Mouse (Mus musculus) frontal cortex, postnatal 25 days (tissue): Measurements from ENCODE around the gene Galnt18.

Experiments
- DNase-seq, 2 experiments: peaks; one replicate each; pipeline ENCODE4 v3.0.0; 2022; ENCODE audit warnings: low spot score in 2 of 2

Gene Galnt18

DNA sequence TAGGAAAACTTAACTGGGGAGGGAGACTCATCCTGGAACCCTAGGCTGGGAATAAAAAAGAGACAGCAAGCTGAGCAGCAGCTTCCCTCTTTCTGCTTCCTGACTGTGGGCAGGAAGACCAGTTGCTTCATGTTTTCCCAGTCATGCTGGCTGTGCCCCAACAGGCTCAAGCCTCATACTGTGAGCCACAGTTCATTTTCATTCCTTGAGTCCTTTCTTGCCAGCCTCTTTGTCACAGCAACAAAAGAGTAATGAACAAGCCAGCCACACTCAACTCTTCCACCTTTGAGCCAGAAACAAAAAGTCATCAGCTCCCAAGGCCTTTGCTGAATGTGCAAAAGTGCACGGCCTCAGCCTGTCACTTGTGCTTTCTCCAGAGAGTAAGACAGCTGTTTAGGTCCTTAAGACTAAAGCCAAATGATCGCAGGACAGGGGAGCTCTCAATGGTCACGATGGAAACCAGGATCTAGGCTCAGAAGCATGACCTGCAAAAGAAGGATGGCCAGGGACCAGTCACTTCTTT lies 292.9 kb downstream of the Galnt18 start:
- no peak for DNase-seq

DNA sequence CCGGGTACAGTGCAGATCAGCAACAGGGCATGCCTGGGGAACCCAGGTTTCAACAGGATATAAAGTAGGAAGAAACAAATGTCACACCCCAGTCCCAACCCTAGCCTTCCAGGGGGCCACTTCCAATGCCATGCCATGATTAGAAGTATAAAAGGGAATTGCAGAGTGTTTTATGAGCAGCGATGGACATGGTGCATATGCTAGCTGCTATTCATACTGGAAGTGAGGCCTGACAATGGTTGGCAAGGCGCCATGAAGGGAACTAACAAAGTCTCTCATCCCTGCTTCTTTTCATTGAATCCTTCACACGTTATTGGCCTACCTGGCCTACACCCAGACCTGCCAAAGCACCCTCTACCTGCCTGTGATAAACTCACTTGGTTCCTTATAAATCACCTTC lies 295.9 kb downstream of the Galnt18 start:
- DNase-seq, result no peak

DNA sequence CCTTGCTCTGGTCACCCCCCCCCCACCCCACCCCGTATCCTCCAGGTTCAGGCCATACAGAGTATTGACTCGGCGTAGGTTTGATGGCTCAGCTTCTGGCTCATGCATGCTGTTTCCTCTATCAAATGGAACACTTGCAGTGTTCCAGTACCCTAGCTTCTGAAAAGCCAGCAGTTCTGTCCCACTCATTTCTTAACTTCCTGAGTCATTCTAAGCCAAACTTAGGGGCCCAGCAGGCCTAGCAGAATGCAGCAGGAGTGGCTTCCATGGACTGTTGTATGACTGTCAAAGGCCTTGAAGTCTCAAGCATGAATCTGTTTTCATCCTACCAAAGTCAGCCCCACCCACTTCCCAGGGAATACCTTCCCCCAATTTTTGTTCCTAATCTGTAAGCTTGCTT lies 296.5 kb downstream of the Galnt18 start:
- DNase-seq, result no peak

DNA sequence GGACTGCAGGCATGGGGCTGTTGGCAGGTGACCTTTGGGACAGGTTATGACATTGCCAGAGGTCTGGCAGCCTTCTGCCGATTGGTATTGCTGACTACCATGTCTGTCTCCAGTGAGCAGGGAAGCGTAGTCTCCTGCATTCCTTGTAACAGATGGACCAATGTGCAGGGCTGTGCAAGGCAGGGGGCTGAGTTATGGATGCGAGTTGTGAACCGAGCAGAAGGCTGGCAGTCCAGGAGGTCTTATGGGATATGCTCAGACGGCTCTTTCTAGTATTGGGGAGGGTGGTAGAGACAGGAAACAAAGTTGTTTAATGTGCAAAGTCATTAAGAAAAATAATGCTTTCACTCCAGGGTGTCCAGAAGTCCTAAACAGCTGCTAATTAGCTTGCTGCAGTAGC lies 312.1 kb downstream of the Galnt18 start:
- DNase-seq, result no peak

DNA sequence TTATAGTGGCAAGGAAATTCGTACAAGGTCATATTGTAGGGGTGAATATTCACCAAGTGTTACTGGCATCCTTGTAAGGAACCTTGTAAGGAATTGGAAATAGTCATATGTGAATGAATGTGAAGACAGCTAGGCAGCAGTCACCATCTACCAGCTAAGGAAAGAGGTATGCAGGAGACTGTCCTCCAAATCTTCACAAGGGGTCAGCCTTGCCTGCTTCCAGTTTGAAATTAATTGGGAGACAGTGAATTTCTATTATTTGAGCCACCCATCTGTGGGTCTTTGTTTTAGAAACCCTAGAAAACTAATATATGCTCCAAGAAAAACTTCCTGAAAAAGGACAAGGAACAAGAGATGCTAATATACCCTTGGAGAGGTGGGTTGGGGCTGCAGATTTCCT lies 313.1 kb downstream of the Galnt18 start:
- DNase-seq, result no peak

GRCm38 (mm10) chr7:111466121-111466520 lies 313.7 kb downstream of the Galnt18 start:
- no peak for DNase-seq

DNA sequence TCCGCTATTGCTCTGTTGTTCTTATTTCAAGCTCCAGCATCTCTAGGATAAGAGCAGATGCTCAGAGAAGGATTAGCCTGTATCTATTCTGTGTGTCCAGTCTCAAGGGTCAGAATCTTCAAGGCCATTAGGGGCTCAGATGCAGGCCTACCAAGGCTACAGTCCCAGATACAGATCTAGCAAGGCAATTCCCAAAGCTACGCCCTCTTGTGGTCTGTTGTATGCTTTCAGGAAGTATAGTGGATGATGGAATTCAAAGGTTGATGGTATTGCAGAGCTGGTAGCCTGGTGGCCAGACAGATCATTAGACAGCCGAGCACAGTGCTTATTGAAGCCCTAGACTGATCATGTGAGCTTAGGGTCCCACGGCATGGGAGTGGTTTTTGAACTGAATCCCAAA lies 320.1 kb downstream of the Galnt18 start:
- no peak for DNase-seq

DNA sequence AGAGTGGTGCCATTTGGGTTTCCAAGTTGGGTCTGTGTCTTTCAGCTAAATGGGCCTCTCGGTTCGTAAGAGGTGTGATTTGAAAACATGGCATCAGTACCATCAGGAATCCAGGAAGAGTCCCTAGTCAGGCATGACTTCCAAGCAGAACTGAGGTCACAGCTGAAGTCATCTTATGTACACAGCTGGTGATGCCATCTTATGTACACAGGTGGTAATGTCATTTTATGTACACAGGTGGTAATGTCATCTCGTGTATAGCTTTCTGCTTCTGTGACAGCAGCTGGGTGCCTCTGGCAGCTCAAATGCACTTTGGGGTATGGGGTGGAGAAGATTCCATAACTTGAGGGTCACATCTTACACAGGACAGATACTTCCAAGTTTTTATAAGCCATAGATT lies 323.8 kb downstream of the Galnt18 start:
- no peak for DNase-seq

DNA sequence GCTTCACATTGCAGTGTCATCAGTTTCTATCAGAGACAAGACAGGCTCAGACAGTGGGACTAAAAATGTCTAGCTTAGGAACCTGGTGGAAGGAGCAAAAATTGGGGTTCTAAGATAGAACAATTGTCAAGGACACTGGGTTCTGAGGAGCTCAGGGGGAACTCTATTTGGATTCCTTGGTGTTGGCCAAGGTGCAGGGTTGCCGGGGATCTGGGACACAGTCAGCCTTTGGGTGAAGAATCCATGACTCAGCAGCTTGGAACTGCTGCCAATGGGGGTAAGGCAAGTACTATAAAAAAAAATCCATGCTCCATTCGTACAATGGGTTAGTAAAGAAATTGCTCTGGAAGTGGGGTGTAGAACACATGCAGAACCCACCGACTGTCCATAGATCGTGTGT lies 324.2 kb downstream of the Galnt18 start:
- no peak for DNase-seq

- no peak for DNase-seq
These were observed 327.8 kb downstream of the Galnt18 start for GRCm38 (mm10) chr7:111452000-111452399.

- no peak for DNase-seq
These were observed 329.3 kb downstream of the Galnt18 start for GRCm38 (mm10) chr7:111450286-111451095.

- DNase-seq, result no peak
These were observed 346.6 kb downstream of the Galnt18 start for GRCm38 (mm10) chr7:111433173-111433572.

DNA sequence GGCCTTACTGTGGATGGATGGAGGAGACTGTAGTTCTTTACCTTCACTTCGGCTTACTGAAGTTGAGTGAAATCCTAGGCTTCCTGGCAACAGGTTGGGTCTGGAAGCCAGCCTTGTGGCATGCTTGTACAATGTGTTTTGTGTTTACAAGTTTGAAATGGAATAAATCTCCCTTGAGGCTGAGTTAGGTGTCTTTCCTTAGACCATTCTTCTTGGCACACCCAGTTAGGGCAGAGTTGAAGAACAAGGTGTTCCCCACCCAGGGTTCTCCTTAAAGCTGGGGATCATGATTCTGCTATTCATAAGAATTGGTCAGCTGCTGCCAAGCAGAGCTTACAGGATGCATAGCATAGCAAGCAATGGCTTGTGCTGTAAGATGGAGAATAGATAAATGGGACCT lies 352.4 kb downstream of the Galnt18 start:
- DNase-seq, result no peak
